Mouse (Mus musculus) fibroblast of lung, adult 2 months (primary cell): Measurements from ENCODE around the gene Galnt6.
"Not testable (repeated sequence)": the region's sequence is repeated elsewhere in the genome, so short reads cannot be mapped to it uniquely, and the experiment has no call there.

Experiments
- DNase-seq: peaks from one replicate; pipeline ENCODE4 v3.0.0-alpha.2; 2011; ENCODE audit warnings: low read depth

The Galnt6 gene

DNA sequence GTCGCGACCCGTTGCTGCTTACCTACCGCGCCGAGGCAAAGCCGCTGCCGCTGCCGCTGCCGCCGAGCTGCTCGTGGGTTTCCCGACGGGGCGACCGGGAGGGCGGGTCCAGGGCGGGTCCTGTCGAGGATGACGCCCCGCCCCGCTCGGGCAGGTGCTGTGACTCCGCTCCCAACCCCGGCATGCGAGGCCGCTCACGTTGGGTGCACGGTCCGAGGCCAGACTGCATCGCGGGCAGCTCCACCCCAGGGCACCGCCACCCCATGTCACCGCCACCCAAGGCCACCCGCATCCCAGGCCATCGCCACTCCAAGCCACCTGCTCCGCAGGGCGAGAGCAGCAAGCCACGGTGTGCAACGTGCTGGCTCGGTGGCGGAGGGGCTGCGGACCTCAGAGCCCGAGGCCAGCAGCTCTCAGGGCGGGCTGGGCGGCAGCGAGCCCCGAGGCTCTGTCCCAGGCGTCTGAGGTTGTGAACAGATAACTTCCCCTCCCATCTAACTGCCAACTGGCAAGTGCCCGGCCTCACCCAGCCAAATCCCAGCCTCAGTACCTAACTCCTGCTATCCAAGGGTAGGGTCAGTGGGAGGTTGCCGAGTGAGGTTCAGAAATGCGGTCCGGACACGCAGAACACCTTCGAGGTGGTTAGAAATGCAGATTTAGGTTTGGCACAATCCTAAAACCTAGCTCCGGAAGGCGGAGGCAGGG, at the start of gene Galnt6:
Galnt6 (minus strand) TSS at position 96 of the 705 bp plus-strand sequence.
- no peak for DNase-seq

DNA sequence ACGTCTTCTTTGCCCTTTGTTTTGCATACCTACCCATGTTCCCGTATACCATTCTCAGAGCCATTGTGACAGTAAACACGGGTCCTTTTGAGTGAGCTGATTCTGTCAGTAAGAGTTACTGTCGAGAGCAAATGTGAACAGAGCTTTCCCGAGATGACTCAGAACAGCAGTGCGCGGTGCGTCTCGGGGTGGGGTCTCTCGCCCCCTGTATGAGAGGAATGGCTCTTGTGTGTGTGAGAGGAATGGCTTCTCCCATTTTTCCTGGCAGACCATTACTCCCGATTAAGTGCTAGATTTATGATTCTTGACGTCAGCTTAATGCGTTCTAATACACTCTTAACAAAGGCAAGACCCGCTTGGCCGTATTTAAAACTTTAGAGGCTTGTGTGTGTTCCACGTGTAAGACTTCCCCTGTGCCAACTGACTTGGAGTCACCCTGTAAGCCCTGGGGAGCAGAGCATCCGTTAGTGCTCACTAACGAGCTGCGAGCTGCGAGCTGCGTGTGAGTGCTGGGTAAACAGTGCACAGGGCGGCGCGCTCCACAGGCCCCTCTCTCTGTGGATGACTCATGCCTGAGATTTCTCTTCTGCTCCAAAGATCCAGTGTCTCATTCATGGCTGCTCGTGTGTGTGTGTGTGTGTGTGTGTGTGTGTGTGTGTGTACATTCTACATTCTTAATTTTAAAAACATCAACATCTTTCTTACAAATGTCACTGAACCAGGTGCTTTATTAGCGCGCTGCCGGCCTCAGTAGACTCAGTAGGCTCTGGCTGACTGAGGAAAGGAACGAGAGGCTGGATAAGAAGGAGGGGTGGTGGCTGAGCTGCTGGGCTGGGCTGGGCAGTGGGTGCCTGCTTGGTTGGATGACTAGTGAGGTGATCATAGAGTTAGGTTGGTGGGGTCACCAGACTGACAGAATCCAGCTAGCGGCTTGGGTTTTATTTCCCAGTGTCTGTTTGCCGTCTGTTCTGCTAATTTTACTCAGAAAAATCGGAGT, 48.1 kb upstream of the Galnt6 start:
- DNase-seq = no peak

DNA sequence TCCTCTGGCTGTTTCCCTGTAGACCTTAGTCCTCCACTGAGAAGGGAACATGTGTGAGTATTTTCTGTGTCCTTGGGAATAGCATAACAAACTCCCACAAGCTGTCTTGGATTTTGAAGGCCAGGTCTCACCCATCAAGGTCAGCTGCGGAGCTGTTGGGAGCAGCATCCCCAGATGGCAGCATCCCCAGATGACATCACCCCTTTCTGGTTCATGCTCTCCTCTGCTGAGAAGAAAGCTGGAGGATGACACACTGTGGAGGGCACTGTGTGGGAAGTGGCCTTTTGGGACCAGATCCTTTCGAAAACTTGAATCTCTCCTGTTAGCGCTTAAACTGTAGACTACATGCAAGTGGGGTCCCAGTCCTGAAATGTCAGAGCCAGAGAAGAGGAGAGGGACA, 47.2 kb upstream of the Galnt6 start:
- no peak for DNase-seq

DNA sequence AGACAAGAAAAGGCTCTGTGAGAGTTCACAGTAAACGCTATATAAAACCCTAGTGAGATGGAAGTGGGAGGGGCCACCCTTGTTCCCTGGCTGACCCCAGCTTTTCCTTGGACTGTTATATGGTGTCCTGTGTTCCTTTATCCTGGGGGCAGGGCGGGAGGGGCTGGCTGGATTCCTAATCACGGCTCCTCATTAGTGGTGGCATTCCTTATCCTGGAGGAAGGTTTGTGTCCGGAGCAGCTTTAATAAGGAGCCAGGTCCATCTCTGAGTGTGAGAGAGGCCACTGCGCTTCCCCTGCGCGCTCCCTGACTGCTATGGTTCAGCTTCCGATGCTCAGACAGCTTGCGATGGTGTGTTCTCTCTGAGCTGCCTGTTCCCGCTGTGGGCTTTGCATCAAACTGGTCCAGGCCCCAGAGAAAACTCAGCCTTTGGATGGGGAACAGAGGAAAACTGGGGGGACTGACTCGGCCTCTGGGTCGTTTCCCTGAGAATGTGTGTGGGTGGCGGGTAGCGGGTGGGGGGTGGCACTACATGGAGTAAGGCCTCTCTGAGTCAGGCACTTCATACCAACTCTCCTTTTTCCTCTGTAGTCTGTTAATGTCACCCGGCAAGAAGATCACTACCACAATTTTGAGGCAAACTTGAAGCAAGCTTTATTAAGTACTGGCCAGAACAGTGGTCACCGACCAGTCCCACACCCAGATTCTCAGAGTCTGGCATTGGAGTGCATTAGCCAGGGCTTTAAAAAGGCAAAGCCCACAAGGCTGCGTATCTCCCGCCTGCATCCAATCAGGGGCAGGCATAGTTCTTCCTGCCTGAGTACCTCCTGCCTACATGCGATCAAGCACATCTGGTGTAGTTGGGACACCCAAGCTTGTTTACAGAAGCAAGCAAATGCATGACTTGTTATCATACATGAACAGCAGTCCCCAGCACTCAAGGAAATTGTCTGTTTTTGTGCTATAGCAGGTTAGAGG, 46.3 kb upstream of the Galnt6 start:
- DNase-seq = no peak

DNA sequence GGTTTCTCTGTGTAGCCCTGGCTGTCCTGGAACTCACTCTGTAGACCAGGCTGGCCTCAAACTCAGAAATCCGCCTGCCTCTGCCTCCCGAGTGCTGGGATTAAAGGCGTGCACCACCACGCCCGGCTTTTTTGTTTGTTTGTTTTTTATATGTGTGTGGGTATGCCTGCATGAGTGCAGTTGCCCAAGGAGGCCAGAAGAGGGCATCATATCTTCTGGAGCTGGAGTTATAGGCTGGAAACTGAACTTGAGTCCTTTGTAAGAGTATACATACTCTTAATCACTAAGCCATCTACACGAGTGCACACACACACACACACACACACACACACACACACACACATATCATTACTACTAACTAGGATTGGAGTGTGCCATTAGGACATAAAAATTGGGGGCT, 44.7 kb upstream of the Galnt6 start:
- DNase-seq = not testable (repeated sequence)

DNA sequence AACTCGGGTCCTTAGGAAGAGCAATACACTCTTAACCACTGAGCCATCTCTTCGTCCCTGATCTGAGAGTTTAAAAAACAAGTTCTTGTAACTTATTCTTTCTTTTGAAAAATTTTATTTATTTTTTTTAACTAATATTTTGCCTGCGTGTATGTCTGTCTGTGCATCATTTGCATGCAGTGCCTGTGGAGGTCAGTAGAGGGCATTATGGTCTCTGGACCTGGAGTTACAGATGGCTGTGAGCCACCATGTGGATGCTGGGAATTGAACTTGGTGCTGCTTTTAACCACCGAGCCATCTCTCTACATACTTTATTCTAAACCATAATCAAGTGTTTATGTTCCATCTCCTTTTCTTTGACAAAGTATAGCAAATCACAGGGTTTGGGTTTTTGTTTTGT, 43.5 kb upstream of the Galnt6 start:
- DNase-seq = no peak

DNA sequence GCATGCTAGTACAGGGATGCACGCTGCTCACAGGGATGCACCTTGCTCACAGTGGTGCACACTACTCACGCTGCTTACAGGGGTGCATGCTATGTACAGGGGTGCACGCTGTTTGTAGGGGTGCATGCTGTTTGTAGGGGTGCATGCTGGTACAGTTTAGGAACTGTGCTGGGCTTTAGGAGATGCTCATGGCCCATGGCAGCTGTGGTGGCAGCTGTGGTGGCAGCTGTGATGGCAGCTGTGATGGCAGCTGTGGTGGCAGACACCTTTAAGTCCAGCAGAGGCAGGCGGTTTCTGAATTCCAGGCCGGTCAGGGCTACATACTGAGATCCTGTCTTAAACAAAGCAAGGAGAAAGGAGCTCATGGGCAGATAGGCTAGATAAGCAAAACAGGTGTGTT, 41.2 kb upstream of the Galnt6 start:
- DNase-seq = no peak

DNA sequence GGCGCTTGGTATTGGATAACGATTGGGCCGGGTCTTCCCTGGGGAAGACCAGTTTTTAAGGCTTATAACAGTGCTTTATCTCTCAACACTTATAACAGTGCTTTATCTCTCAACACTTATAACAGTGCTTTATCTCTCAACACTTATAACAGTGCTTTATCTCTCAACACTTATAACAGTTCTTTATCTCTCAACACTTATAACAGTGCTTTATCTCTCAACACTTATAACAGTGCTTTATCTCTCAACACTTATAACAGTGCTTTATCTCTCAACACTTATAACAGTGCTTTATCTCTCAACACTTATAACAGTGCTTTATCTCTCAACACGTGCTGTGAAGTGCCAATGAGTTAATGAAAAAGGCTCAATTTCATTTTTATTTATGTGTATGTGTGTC, 39.8 kb upstream of the Galnt6 start:
- DNase-seq = not testable (repeated sequence)

DNA sequence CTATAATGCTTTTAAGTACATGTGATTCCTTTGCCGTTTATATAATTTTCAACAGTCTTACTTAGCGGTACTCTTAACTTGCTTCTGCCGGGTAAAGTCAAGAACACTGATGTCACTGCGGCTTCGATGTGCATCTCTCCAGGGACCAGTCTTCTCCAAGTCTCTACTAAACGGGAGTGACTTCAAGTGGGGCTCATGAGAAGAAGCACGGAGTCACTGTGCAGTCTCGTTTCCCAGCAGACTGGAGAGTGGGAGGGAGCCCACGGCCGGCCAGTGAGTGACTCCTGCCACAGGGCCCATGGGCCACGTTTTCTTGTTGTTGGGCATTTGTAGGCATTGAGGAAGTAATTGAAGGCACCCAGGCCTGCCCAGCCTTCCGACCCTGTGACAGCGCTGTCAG, 38.7 kb upstream of the Galnt6 start:
- DNase-seq = no peak

DNA sequence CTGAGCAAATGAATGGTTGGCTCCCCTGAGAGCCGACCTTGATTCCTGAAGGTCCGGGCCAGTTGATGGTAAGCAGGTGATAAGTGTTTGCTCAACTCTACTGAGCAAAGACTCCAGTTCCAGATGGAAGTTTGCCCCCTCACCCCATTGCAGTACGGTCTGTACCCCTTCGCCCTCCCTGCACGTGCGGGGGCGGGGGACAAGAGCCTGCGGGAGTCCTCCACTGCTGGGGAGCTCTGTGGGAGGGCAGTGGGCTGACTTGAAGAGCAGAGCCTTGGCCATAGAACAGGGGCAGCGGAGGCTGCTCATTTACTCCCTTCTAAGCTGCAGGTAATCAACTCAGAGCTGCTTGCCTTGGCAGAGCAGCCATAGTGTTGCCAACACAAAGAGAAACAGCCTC, 37.6 kb upstream of the Galnt6 start:
- no peak for DNase-seq

DNA sequence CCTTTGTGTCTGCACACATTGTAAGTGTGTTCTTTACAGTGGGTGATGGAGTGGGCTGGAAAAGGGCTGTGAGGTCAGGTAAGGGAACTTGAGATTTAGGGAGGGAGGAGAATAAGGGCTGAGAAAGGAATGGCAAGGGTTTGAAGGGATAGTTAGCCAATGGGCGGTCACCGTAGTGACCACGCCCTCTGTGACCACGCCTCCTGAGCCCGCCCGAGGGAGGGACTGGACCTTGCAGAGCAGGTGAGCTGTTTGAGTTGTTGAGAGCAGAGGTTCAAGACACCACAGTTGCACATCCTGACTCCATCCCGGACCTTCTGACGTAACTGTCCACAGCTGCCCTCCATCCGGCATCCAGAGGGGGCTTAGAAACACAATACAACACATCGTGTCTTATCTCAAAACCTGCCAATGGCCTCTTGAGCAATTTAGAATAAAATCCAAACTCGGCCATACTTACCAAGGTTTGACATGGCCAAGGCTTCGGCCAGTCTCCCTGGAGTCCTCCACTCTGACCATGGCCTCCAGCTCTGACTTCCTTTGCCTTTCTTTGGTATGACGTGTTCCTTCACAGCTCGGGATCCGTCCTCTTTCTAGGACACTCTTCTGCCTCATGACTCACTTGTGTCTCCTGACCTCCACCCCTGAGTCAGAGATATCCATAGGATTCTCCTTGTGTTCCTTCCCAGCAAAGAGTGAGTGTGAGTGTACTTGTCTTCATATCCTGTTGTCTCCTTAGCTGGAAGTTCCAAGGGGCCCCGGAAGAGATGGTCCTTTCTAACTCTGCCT, 35.2 kb upstream of the Galnt6 start:
- DNase-seq = no peak

DNA sequence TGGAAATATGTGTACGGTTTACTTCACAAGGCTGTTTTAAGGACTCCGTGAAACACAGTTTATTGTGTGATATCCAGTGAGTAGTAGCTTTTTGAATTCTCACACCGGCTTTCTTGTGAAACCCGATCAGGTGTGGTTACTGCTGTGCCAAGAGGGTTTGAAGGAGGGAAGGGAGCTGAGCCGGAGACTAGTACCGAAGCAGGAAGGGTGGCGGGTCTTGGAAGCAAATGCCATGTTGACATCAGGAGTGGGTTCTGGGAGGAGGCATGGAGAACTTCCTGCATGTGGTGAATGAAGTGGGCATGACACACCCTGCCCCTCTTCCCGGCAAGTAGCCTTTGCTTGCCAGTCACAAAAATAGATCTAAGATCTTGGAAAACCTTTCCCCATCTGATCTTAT, 33.5 kb upstream of the Galnt6 start:
- DNase-seq = no peak

DNA sequence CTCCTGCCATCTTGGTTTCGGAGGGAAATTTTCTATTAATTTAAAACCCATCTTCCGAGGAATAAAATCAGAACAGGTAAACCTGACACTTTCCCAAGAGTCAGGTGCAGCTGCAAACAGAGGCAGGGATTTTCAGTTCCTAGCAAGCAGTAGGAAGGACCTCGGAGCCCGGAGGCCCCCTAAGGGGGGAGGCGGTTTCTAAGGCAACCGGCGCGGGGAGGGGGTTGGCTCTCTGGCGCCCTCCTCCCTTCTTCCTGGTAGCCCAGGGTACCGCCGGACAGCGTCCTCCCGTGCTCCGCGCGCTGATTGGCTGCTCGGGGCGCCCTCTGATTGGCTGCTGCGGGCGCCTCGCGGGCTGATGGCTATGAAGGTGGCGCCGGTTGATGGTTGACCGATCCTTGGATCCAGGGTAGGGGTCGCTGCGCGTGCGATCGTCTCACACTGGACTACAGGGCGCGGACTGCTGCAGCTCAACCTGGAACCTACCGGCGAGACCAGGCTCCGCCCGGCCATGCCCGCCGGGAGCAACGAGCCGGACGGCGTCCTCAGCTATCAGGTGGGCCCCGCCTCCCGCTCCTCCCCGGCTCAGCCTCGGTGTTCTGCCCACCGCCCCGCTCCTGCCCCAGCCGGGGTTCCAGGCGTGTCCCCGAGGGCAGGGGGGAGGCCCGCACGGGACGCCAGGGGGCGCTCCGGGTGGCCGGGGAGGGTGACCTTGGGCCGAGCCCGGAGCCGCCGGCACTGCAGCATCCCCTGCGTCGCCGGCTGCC, 32.4 kb upstream of the Galnt6 start, which contains the start of gene Slc4a8:
Slc4a8 (plus strand) TSS at position 329 of the 767 bp plus-strand sequence.
- DNase-seq = no peak

DNA sequence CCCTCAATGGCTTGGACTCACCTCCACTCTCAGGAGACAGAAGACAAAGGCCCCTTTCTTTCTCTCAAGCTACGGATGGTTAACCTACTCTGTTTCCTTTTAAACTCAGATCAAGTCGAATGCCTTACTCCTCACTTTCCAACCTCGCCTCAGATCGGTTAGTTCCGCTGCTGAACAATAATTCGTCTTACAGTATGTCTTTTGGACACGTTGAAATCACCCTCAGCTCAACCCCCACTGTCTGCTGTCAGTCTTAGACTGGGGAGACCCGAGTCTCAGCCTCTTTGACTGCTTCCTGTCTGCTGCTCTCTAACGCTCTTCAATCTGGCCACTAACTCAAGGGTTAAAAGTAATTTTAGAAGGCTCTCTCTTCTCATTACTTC, 31.9 kb upstream of the Galnt6 start:
- no peak for DNase-seq

DNA sequence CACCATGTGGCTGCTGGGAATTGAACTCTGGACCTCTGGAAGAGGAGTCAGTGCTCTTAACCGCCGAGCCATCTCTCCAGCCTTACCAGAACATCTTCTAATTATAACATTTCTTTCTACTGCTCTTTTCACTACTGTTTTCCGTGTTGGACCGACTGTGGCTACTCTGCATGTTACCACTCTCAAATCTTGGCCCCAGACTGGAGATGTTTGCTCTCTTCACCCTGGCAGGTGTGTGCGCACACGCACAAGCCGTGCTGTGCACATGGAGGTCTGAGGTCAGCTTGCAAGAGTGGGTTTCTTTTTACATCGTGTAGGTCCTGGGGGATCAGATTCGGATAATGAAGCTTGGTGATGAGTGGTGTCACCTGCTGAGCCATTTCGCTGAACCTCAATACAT, 30.1 kb upstream of the Galnt6 start:
- no peak for DNase-seq

DNA sequence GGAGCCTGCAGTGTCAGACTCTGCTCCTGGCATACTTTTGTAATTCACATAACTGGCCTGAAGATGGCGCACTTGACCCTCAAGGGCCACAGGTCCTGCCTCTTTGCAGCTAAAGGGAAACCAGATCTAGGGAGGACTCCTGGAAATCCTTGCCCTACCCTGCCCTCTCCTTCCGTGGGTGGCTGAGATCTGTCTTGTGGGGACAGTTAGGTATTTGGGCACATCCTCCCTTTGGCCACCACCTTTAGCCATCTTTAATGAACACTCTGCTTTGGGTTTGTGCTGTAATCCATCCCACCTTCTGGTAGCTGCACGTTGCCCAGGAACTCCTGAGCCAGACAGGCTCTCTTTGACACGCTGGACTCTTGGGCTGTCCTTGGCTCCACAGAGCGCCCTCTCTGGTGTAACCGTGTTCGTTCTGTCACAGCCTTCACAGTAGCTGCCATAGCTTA, 28.4 kb upstream of the Galnt6 start:
- DNase-seq = no peak

DNA sequence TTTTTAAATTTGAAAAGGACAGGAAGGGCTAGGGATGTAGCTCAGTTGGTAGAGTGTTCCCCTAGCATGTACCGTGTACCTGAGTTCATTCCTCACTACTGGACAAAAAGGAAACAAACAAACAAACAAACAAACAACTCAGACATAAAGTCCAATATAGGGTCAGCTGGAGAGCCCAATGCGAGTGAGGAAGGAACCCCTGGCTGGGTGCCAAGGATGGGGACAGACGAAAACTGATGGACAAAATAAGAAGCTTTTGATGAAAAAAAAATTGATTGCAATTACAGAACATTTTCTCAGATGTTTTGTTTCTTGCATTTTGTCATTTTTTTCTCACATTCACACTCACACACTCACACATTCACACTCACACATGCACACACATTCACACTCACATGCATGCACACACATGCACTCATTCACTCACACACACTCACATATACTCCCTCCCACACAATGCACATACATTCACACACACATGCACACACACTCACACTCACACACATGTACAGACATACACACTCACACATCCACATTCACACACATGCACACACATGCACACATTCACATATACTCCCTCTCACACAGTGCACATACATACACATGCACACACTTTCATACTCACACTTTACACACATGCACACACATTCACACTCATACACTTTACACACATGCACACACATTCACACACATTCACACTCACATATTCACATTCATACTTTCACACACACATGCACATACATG, 26.9 kb upstream of the Galnt6 start:
- no peak for DNase-seq

DNA sequence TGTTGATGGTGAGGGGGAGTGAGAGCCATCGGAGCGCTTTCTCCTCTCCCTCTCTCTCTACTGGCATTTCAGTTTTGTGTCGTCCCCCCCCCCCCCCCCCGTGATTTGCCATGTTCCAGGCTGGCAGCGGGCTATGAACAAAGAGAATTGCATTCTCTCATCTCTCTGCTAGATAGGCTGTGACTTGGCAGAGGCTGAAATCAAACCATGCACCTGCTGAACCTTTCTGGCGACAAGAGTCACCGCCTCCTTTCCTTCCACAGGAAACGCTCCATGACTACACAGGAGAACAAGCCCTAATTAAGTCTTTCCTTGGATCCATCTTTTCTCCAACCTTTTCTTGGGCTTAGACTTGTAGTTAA, 26.3 kb upstream of the Galnt6 start:
- DNase-seq = no peak

DNA sequence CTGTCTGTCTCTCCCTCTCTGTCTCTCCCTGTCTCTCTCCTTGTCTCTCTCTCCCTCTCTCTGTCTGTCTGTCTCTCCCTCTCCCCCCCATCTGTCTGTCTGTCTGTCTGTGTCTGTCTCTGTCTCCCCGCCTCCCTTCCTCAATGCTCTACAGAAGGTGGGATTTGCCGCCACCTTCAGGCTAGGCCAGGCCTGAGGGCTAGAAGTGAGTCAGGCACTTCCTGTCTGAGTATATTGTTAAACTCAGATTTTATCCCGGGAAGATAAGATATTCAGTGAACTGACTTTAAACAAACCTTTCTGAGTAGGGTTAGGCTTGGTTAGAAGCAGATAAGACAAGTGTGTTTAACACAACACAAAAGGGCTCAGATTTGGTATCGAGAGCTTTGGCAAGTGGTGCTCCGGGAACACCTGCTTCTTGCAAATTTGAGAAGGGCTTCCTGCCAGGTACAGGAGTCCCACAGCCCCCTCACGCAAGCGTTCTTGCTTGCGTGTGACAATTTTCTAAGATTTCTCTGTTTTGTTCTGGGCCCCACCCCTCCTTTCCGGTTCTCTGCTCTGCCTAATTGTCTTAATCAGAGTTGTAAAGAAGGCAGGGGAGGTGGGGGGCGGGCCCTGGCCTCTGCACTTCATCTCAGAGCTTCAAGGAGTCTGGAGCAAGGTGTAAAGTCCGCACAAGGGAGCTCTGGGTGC, 25.8 kb upstream of the Galnt6 start:
- DNase-seq = no peak
